Mouse (Mus musculus): ENCODE measurements around the gene Gpatch8. TPM values are rescaled to one million over a fixed set of nuclear protein-coding genes. Genes with fewer than 3 reads are reported as not detected.

The Gpatch8 gene
- polyA plus RNA-seq (2012), result 11.5 and 15.9 TPM in 2 replicates

GRCm38 (mm10) chr11:102556031-102556715 is at the start of gene Gpatch8:
TSS of gene Gpatch8 (minus strand) at chr11:102556392.
- TF ChIP-seq GATA1 (IDR thresholded peaks at IDR 0.05; ENCODE audit: low read length), result no peak

GRCm38 (mm10) chr11:102604777-102605552 is 48.8 kb upstream of the Gpatch8 start:
- no peak for TF ChIP-seq GATA1 (IDR thresholded peaks at IDR 0.05; ENCODE audit: low read length)

GRCm38 (mm10) chr11:102604010-102604584 is 47.9 kb upstream of the Gpatch8 start, which contains the start of gene Fzd2:
TSS of gene Fzd2 (plus strand) at chr11:102604396.
- TF ChIP-seq GATA1 (IDR thresholded peaks at IDR 0.05; ENCODE audit: low read length), result no peak

GRCm38 (mm10) chr11:102603496-102603850 is 47.3 kb upstream of the Gpatch8 start:
- TF ChIP-seq GATA1 (IDR thresholded peaks at IDR 0.05; ENCODE audit: low read length), result no peak

GRCm38 (mm10) chr11:102602816-102603495 is 46.8 kb upstream of the Gpatch8 start:
- TF ChIP-seq GATA1 (IDR thresholded peaks at IDR 0.05; ENCODE audit: low read length), result no peak

GRCm38 (mm10) chr11:102599912-102600311 is 43.7 kb upstream of the Gpatch8 start:
- TF ChIP-seq GATA1 (IDR thresholded peaks at IDR 0.05; ENCODE audit: low read length), result no peak

GRCm38 (mm10) chr11:102595341-102595820 is 39.2 kb upstream of the Gpatch8 start:
- no peak for TF ChIP-seq GATA1 (IDR thresholded peaks at IDR 0.05; ENCODE audit: low read length)

GRCm38 (mm10) chr11:102587554-102587953 is 31.4 kb upstream of the Gpatch8 start:
- no peak for TF ChIP-seq GATA1 (IDR thresholded peaks at IDR 0.05; ENCODE audit: low read length)

- no peak for TF ChIP-seq GATA1 (IDR thresholded peaks at IDR 0.05; ENCODE audit: low read length)
Measured at GRCm38 (mm10) chr11:102586445-102587130, 30.4 kb upstream of the Gpatch8 start.

GRCm38 (mm10) chr11:102582736-102583135 is 26.5 kb upstream of the Gpatch8 start:
- no peak for TF ChIP-seq GATA1 (IDR thresholded peaks at IDR 0.05; ENCODE audit: low read length)

- TF ChIP-seq GATA1 (IDR thresholded peaks at IDR 0.05; ENCODE audit: low read length), result no peak
Measured at GRCm38 (mm10) chr11:102582016-102582610, 25.9 kb upstream of the Gpatch8 start.

- TF ChIP-seq GATA1 (IDR thresholded peaks at IDR 0.05; ENCODE audit: low read length), result no peak
Measured at GRCm38 (mm10) chr11:102581281-102582015, 25.3 kb upstream of the Gpatch8 start.

GRCm38 (mm10) chr11:102580034-102580330 is 23.8 kb upstream of the Gpatch8 start:
- TF ChIP-seq GATA1 (IDR thresholded peaks at IDR 0.05; ENCODE audit: low read length), result no peak

Data from G1E-ER4 (cell line).